Mouse (Mus musculus) megakaryocyte, embryonic 14.5 days (primary cell): ENCODE results near the gene Olfr675.

Source experiments
- FLI1 ChIP-seq: IDR thresholded peaks from 2 replicates; pipeline ENCODE4 v1.6.1; 2012; ENCODE audit warnings: low read length, inconsistent platforms, mixed read lengths
- GATA1 ChIP-seq: IDR thresholded peaks from 3 replicates; pipeline ENCODE4 v1.6.1; 2012; ENCODE audit warnings: mixed read lengths, low read length, inconsistent platforms, borderline replicate concordance

DNA sequence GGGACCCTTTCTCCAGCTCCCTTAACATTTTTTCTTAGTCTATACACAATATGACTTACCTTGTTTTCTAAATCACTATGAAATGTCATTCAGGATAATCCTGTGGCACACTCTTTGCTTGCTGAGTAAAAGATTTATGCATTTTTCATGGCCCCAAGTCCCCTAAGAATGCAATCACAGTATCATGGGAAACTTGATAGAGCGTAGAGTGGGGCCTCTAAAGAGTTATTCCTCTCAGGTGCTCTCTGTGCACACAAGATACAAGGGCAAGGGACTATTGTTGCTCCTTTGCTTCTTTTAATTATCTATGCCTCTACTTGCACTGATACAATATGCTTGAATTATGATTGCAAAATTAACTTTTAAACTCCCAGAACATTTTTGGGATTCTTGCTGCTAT is at the start of gene Olfr675:
- TF ChIP-seq GATA1 (no peak), FLI1 (no peak)
